Mouse (Mus musculus) C2C12 (cell line): ENCODE data around the gene Tmem206.

Experiments used
- CEBPB ChIP-seq: IDR thresholded peaks from one replicate; pipeline ENCODE4 v1.6.1; 2011; ENCODE audit warnings: low read depth, mild to moderate bottlenecking, control low read depth, moderate library complexity
- CTCF ChIP-seq: IDR thresholded peaks from one replicate; pipeline ENCODE4 v1.5.1; 2011; ENCODE audit not compliant: control insufficient read depth, insufficient read depth, insufficient read length
- FOSL1 ChIP-seq: IDR thresholded peaks from one replicate; pipeline ENCODE4 v1.8.0; 2011; ENCODE audit warnings: mild to moderate bottlenecking, low read length; ENCODE audit not compliant: poor library complexity, insufficient read depth, severe bottlenecking
- MAX ChIP-seq: IDR thresholded peaks from one replicate; pipeline ENCODE4 v1.6.1; 2011; ENCODE audit warnings: mild to moderate bottlenecking, control low read depth
- MYOD1 ChIP-seq: IDR thresholded peaks from one replicate; pipeline ENCODE4 v1.6.1; 2011; ENCODE audit warnings: low read depth; ENCODE audit not compliant: control insufficient read depth, insufficient read length
- MYOG ChIP-seq: IDR thresholded peaks from one replicate; pipeline ENCODE4 v1.6.1; 2011; ENCODE audit not compliant: control insufficient read depth, insufficient read length; ENCODE audit errors: extremely low read depth
- USF1 ChIP-seq: IDR thresholded peaks from one replicate; pipeline ENCODE4 v1.6.1; 2011; ENCODE audit warnings: low read depth, mild to moderate bottlenecking, control low read depth, moderate library complexity

DNA sequence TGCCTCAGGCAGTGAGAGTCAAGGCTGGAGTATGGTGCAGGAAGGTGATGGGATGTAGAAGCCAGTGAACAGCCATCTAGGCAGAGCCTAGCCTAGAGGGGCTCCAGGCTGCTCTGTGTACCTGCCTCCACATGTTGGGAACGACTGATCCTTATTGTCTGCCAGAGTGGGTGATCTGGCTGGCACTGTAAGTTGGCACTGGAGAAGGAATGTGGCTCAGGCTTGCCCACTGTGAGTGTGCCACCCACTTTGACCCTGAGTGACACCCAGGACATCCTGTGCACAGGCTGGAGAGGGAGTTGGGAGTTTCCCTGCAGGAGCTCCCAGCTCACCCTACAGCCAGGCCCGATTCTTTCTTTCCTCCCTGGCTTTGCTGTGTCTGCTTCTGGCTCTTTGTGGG, 14.2 kb downstream of the Tmem206 start:
- TF ChIP-seq CTCF = no peak
- TF ChIP-seq MYOD1 = no peak
- no peak for TF ChIP-seq CEBPB
- TF ChIP-seq MAX = no peak
- no peak for TF ChIP-seq USF1
- no peak for TF ChIP-seq MYOG
- no peak for TF ChIP-seq FOSL1
